Mouse (Mus musculus) left cerebral cortex, postnatal 14 days (tissue): Measurements from ENCODE around the gene Prkag2. TPM values are rescaled to one million over a fixed set of nuclear protein-coding genes. Genes with fewer than 3 reads are reported as not detected.
A peak's percentile ranks its signal among the peaks of the same experiment; 100 is the strongest.
"Not testable (repeated sequence)": the region's sequence is repeated elsewhere in the genome, so short reads cannot be mapped to it uniquely, and the experiment has no call there.

Source experiments
- DNase-seq, 2 experiments: peaks; one replicate each; pipeline ENCODE4 v3.0.0; 2021 to 2022; ENCODE audit warnings: low spot score in 2 of 2, mixed read lengths in 1 of 2
- intact Hi-C: fragments of 180-260 bp; cut with DNase I; formaldehyde crosslinking; loops from one replicate; pipeline ENCODE4 v1.15.1; 2025
- total RNA-seq, 2 experiments: library from RNA; stranded (reverse); gene quantifications; 2 replicates each; pipeline ENCODE4 v1.2.3; 2021

The Prkag2 gene
- total RNA-seq, 2 experiments from 2014 or later = 99.4 to 104 TPM

- intact Hi-C loops = no loop called here
- no peak for DNase-seq
Measured at GRCm38 (mm10) chr5:24863804-24864203, 236.6 kb downstream of the Prkag2 start.

GRCm38 (mm10) chr5:24861449-24861930, 239.0 kb downstream of the Prkag2 start:
- intact Hi-C loops = no loop called here

GRCm38 (mm10) chr5:24860635-24861448, 239.6 kb downstream of the Prkag2 start:
- peak; percentile 66 to 90 for DNase-seq
- intact Hi-C loops = no loop called here

More at GRCm38 (mm10) chr5:24861449-24861930, 239.0 kb downstream of the Prkag2 start:
- DNase-seq = no peak

- DNase-seq = no peak
- intact Hi-C loops = no loop called here
Measured at GRCm38 (mm10) chr5:24859771-24860540, 240.5 kb downstream of the Prkag2 start.

- intact Hi-C loops = no loop called here
- no peak for DNase-seq
Measured at GRCm38 (mm10) chr5:24854827-24855600, 245.4 kb downstream of the Prkag2 start.

- intact Hi-C loops = no loop called here
- no peak for DNase-seq
Measured at GRCm38 (mm10) chr5:24854256-24854655, 246.2 kb downstream of the Prkag2 start.

- DNase-seq, intact Hi-C loops: not testable (repeated sequence)
Measured at GRCm38 (mm10) chr5:24848261-24848660, 252.2 kb downstream of the Prkag2 start.

- DNase-seq = no peak
- intact Hi-C loops = no loop called here
Measured at GRCm38 (mm10) chr5:24843841-24844240, 256.6 kb downstream of the Prkag2 start.

GRCm38 (mm10) chr5:24843103-24843475, 257.4 kb downstream of the Prkag2 start:
- intact Hi-C loops = no loop called here
- peak in 1 of 2 experiments; percentile 82 for DNase-seq

- intact Hi-C loops = no loop called here
- peak; percentile 99 for DNase-seq
Measured at GRCm38 (mm10) chr5:24842274-24843102, 258.0 kb downstream of the Prkag2 start, which contains the start of gene Rheb. Gene Rheb (minus strand): TSS chr5:24842624.

- peak; percentile 35 to 47 for DNase-seq
- intact Hi-C loops = no loop called here
Measured at GRCm38 (mm10) chr5:24841662-24842273, 258.7 kb downstream of the Prkag2 start.

GRCm38 (mm10) chr5:24840975-24841431, 259.4 kb downstream of the Prkag2 start:
- intact Hi-C loops = no loop called here

GRCm38 (mm10) chr5:24834491-24834890, 266.0 kb downstream of the Prkag2 start:
- intact Hi-C loops = no loop called here
- peak; percentile 27 to 35 for DNase-seq

More at GRCm38 (mm10) chr5:24840975-24841431, 259.4 kb downstream of the Prkag2 start:
- no peak for DNase-seq

GRCm38 (mm10) chr5:24831912-24832311, 268.5 kb downstream of the Prkag2 start:
- no peak for DNase-seq
- intact Hi-C loops = no loop called here

- DNase-seq = no peak
- intact Hi-C loops = no loop called here
Measured at GRCm38 (mm10) chr5:24828446-24828845, 272.0 kb downstream of the Prkag2 start.

GRCm38 (mm10) chr5:24827173-24827572, 273.3 kb downstream of the Prkag2 start:
- no peak for DNase-seq
- intact Hi-C loops = no loop called here

- intact Hi-C loops = no loop called here
- no peak for DNase-seq
Measured at GRCm38 (mm10) chr5:24826056-24826770, 274.2 kb downstream of the Prkag2 start.
